Mouse (Mus musculus) brain, embryonic 14.5 days (tissue): ENCODE results near the gene Gm26657. TPM values are rescaled to one million over a fixed set of nuclear protein-coding genes. Genes with fewer than 3 reads are reported as not detected.

Experiments
- DNase-seq: peaks from one replicate; pipeline ENCODE4 v3.0.0-alpha.2; 2011; ENCODE audit warnings: low read depth
- CTCF ChIP-seq: fragments of 200-500 bp; IDR thresholded peaks from 2 replicates; pipeline ENCODE4 v1.5.1; 2012; ENCODE audit warnings: inconsistent platforms, mild to moderate bottlenecking, moderate library complexity, borderline replicate concordance; ENCODE audit not compliant: insufficient read depth, insufficient read length; ENCODE audit errors: extremely low read depth
- POLR2A ChIP-seq: fragments of 200-500 bp; IDR thresholded peaks from 2 replicates; pipeline ENCODE4 v1.6.1; 2012; ENCODE audit warnings: mild to moderate bottlenecking, inconsistent platforms, borderline replicate concordance; ENCODE audit not compliant: poor library complexity, insufficient read depth, insufficient read length, severe bottlenecking; ENCODE audit errors: extremely low read depth
- polyA plus RNA-seq: library from polyadenylated mRNA; depleted of rRNA; stranded (reverse); fragments of >200 nt; gene quantifications from 2 replicates; pipeline ENCODE4 v1.2.3, GENCODE M21; 2012; rRNA removed

Gm26657 gene
- polyA plus RNA-seq, result not detected in 2 replicates

GRCm38 (mm10) chr4:56740020-56740485 is at the start of gene Gm26657:
Gene Gm26657, plus strand, starts transcription at chr4:56740070.
- TF ChIP-seq CTCF (no peak), POLR2A (no peak)
- DNase-seq, result no peak

GRCm38 (mm10) chr4:56696401-56696800 is 43.5 kb upstream of the Gm26657 start:
- no peak for TF ChIP-seq POLR2A
- no peak for DNase-seq

DNA sequence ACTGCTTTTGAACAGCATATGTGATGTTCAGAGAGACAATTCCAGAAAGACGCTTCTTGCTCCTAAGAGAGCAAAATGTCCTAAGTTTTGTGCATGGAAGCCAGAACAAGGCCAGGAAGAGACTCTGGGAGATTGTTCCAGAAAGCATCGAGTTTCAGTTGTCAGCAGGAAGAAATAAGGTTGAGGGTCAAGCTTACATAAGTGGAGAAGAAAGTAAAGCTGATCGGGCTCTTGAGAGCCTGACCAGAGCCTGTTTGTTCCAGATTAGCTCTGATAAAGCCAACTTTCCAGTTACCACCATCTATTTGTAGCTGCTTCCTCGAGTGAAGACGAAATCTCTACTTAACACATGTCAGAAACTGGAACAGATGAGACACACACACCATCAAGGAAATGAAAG is 41.2 kb upstream of the Gm26657 start:
- DNase-seq, result no peak
- no peak for TF ChIP-seq CTCF
- no peak for TF ChIP-seq POLR2A

DNA sequence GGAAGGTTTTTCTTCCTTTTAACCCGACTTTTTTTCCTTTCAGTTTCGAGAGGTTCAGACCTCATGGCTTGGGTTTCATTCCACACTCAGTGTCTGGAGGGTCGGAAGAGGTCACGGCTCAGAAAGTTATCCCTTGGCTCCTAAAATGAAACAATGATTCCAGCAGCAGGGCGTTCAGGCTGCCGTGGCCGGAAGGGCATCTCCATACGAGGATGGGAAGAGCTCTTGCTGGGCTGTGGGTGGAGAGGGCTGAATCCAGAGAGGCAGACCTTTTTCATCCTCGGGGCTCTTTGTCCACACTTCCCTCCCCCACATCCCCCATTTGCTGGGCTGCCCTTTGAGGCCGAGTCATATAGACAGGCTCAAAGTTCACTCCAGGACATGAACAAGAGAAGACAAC is 37.6 kb upstream of the Gm26657 start:
- TF ChIP-seq POLR2A (no peak), CTCF (no peak)
- peak; percentile 13 for DNase-seq

- no peak for TF ChIP-seq POLR2A
- no peak for TF ChIP-seq CTCF
- no peak for DNase-seq
These were observed 26.7 kb upstream of the Gm26657 start for GRCm38 (mm10) chr4:56713155-56713554.

- TF ChIP-seq CTCF (no peak), POLR2A (no peak)
- DNase-seq, result no peak
These were observed 23.1 kb upstream of the Gm26657 start for GRCm38 (mm10) chr4:56716801-56717200.

DNA sequence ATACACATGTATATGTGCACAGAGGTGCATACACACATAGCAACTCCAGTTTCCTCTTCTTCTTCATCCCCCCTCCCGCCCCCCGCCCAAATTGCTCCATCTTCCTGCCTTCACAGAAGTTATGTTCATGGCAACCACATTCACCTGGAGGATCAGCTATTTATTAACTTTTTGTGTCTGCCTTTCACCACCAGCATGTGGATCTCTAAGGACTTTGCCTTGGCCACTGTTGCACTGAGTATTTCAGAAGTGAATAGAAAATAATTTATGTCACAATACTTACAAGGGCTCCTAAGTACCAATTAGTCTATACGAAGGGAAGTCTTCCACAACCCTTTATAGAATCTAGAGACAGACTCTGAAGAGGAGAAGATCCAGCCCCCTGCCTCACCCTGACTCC is 21.9 kb upstream of the Gm26657 start:
- no peak for DNase-seq
- TF ChIP-seq CTCF, result no peak
- TF ChIP-seq POLR2A, result no peak

DNA sequence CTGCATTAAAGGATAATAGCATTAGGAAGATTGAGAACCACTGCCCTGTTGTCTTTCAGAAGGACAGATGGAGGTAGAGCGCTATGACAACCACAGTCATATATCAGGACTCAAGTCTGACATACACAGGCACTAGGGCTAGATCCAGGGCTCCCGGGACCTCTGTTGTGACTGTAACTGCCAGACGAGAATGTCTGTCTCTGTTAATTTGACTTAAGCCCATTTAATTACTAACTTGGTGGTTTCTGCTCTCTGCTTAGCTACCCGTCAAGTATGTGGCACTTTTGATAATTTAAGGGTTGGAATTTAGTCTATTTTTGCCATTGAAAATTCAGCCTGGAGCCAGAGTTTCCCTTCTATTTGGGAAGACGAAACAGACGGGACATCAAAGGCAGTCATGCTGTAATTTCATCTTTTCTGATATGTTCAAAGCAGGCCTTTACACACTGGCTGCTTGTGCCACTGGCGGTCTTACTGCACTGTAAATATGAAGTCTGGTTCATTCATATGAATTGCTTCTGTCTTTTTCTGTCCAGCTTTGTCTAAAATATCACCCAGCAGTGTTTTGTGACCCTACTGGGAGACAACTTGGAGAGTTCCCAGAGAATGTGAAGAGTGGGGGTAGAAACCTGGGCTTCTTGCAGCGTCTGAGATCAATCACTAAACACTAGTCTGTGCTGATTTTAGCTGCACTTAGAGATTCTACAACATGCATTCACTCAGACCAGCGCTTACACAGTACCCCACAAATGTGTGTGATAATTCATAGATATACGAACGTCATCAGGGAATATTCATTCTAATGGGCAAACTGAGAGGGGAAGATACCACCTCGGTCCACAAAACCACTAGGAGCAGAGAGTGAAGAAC is 21.1 kb upstream of the Gm26657 start:
- TF ChIP-seq CTCF (no peak), POLR2A (no peak)
- peak; percentile 25 for DNase-seq

DNA sequence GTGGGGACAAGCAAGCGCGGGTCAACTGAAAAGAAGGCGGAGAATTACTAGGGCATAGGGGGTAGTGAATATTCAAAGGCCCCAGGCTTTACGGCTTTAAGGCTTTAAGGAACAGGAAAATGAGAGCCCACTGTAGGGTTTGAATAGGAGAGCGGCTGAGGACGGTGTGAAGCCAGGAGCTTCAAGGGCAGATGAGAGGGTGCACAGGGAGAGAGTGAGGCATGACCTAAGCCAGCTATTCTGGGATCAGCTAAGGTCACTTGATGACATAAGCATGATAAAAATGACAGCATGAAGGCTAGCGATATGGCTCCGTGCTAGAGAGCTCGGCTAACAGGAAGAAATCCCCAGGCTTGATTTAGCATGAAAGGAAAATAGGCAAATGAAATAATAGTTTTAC is 20.4 kb upstream of the Gm26657 start:
- TF ChIP-seq POLR2A, result no peak
- no peak for TF ChIP-seq CTCF
- no peak for DNase-seq

DNA sequence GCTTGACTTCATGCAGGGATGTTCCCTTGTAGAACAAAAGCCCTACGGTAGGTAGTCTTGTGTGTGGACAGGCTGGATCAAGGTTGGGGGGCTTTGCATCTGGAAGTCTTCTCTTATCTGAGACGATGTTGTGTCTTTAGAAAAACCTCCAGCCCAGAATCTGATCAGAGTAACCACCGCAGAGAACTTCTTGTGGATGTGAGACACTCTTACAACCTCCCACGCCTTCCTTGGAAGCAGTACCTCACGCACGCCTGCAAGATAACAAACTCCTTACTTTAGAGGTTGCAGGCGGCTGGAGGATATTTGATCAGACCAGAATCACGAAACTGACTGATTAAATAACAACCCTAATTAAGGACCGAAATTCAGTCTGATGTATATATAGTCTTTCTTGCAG is 19.5 kb upstream of the Gm26657 start:
- TF ChIP-seq POLR2A, result no peak
- no peak for DNase-seq

GRCm38 (mm10) chr4:56721469-56721868 is 18.4 kb upstream of the Gm26657 start:
- TF ChIP-seq POLR2A, result no peak
- peak; percentile 62; the same call in 1 of the 2 replicates for TF ChIP-seq CTCF
- DNase-seq, result peak; percentile 30

- DNase-seq, result no peak
- no peak for TF ChIP-seq POLR2A
These were observed 17.5 kb upstream of the Gm26657 start for GRCm38 (mm10) chr4:56722346-56722745.
